Mouse (Mus musculus) gastrocnemius, adult 2 months (tissue): ENCODE measurements around the gene Qsox1. TPM values are rescaled to one million over a fixed set of nuclear protein-coding genes. Genes with fewer than 3 reads are reported as not detected.
A peak's percentile ranks its signal among the peaks of the same experiment; 100 is the strongest.

Source experiments
- DNase-seq: peaks from one replicate; pipeline ENCODE4 v3.0.0; 2022
- H3K27ac ChIP-seq: fragments of 200-600 bp; 2 replicates; pipeline ENCODE4 v1.8.1; 2022; ENCODE audit warnings: mild to moderate bottlenecking
- H3K4me3 ChIP-seq: fragments of 200-600 bp; 2 replicates; pipeline ENCODE4 v1.8.1; 2022; ENCODE audit warnings: mild to moderate bottlenecking, moderate library complexity
- CTCF ChIP-seq: fragments of 200-600 bp; IDR thresholded peaks from 2 replicates; pipeline ENCODE4 v1.8.1; 2022; ENCODE audit warnings: antibody characterized with exemption, mild to moderate bottlenecking, moderate library complexity
- intact Hi-C: fragments of 180-260 bp; cut with DNase I; formaldehyde crosslinking; loops from one replicate; pipeline ENCODE4 v1.15.1; 2025
- total RNA-seq, 2 experiments: library from RNA; stranded (reverse); gene quantifications; 2 replicates each; pipeline ENCODE4 v1.2.3; 2021

The Qsox1 gene
- total RNA-seq, 2 experiments from 2014 or later, result 21.7 to 22.0 TPM

DNA sequence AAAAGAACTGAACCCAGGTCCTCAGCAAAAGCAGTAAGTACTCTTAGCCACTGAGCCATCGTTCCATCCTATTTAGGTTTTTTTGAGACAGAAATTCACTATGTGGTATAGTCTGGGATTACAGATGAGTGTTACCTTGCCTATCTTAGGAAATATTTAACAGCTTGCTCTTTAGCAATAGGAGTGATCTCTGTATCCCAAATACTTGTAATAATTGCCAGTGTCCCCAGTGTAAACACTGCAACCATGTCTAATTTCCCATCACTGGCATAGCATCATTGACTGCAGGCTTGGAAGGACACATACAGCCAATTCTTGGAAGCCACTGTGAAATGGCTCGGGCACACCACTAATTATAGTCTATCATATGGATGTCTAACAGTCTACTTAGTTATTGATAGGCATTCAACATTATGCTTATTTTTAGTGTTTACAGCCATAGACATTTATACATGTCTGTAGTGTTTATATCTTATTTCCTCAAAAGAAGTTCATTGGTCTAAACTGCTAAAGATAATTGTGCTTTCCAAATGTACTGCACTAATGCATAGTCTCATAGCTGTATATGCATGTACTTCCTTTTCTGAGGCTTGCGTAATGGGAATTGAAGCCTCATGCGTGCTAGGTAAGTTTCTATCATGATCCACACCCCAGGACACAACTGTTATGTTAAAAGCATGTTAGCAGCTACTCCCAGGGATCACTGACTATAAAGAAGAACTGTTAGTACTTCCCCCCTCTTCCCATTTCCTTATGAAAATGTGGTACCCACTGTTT lies 13.4 kb upstream of the Qsox1 start:
- Histone ChIP-seq H3K27ac (no peak overlapping the region), H3K4me3 (no peak overlapping the region)
- no peak for DNase-seq
- intact Hi-C loops, result no loop called here
- no peak for TF ChIP-seq CTCF

DNA sequence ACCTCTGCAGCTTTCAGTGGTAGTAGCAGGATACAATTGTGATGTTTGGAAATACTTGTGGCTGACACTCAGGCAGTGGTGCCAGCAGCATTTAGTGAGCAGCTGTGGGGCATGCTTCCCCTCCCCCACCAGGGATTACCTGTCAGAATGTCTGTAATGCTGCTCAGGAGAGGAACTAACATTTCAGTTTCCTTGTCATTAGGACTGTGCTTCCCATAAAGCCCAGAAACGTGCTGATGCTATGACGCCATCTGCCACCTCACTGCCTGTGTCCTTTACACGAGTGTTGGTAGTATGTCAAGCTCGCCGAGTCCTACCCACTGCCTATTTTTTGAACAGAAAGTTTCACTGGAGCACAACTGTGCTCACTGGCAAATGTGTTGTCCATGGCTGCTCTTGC lies 8.0 kb upstream of the Qsox1 start:
- Histone ChIP-seq H3K4me3 (no peak overlapping the region), H3K27ac (no peak overlapping the region)
- no peak for DNase-seq
- TF ChIP-seq CTCF, result no peak
- intact Hi-C loops, result no loop called here

DNA sequence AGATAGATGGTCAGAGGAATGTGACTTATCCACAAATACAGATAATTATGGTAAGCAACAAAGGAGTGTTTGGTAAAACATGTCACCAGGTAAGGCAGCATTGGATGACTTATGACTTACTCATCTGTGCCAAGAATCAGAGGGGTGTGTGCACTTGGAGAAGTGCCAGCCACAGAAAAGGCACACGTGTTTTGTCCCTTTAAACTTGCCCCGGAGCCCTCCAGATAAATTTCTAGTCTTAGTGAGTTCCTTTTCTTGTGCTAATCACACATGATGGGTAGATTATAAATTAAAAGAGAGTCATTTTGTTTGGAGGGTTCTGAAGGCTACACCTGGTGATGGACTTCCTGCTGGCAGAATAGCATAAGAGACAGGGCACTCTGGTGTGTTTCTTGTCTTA lies 3.5 kb upstream of the Qsox1 start:
- no peak for TF ChIP-seq CTCF
- intact Hi-C loops, result no loop called here
- no peak for DNase-seq

DNA sequence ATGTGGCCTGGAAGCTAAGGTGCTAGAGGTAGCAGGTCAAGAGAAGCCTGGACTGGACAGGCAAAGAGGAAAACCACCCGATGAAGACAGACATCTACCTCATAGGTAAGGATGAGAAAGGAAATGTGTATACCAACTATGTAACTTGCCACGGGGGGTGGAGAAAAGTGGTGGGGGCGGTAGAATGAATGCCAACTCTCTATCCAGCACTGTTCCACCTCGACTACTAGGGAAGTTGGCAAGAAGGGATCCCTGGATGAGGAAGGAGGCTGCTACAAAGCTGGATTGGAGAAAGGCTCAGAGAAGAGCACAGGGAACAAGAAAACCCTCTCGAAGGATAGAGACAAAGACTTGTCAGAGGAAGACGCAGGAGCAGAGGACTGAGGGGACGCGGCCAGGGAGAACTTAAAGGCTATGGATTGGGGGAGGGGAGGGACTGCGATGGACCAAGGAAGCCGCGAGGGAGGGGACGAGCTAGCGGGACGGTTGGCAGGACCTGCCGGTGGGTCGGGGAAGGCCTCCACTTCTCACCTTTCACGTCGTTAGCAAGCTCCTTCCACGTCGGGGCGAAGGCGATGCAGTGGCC lies 601 bp downstream of the Qsox1 start:
- intact Hi-C loops, result no loop called here
- H3K27ac ChIP-seq, result peak overlapping the region; percentile 90
- no peak for DNase-seq
- H3K4me3 ChIP-seq, result peak overlapping the region; percentile 93
- TF ChIP-seq CTCF, result no peak

More for the DNA sequence above, 3.5 kb upstream of the Qsox1 start:
- H3K27ac ChIP-seq, result no peak overlapping the region
- H3K4me3 ChIP-seq, result no peak overlapping the region

DNA sequence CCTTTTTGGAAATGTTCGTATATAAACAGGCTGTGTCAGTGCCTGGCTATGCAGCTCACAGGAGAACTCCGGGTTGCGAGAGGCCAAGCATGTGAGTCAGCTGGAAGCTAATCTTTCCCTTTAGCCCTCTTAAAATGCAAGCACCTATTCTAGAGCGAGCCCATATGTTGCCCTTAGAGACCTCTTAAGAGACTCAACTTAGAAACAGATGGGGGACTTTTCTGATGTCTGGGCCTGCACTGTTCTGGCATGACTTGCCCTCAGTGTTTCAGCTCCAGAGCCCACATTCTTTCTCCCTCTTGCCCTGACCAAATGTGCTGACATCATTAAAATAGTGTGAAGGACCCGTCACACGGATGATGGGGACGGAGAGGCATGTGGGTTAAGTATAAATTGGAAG lies 2.1 kb downstream of the Qsox1 start:
- DNase-seq, result no peak
- no peak for TF ChIP-seq CTCF
- H3K4me3 ChIP-seq, result peak overlapping the region; percentile 50
- peak overlapping the region; percentile 74 for H3K27ac ChIP-seq
- intact Hi-C loops, result no loop called here

DNA sequence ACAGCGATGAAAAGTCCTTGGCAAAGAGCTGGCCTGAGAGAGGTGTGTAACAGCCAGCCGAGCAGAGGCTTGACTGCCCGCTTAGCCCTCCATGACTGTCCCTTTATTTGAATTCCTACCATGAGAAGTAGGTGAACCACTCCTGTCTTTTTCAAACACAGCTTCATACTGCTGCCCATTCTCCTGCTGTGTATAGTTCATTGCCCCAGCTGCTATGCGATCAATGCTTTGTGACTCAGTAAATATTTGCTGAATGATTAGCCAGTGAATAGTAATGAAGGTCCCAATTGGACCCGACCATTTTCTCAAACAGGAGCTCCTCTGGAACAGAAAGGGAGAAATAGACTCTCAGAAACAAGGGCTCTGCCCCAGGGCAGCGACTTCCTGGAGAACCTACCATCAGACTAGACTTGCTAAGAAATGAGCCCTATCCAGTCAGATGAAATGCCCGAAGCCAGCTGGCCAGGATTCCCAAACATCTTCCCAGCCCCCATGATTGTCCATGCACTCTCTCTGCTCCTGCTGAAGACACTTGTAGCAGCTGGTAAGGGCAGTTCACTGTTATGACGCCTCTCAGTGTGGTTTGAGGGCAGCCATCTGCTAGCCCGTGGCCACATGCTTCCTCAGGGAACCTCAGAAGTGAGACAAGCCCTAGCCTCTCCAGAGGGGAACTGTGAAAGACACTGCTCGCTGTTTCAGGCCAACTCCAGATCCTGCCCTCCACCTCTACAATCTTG lies 2.8 kb downstream of the Qsox1 start:
- H3K4me3 ChIP-seq, result peak overlapping the region; percentile 50
- DNase-seq, result no peak
- peak overlapping the region; percentile 74 for H3K27ac ChIP-seq
- TF ChIP-seq CTCF, result no peak
- intact Hi-C loops, result no loop called here

DNA sequence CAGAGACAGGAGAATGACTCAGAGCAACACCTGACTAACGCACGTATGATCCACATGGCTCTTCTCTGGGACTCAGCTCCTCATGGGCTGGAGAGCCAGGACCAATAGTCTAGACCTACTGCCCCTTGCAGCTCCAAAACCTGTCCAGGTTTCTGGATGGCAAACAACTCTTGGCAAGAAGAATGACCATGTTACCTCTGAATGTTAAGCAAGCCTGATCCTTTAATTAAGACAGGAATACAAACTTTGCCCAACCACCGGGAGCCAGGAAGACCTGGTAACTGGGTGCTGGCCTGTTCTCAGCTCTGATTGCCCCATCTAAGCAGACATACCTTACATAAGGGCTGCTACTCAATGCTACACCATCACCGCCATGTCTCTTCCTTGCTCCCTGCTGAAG lies 4.4 kb downstream of the Qsox1 start:
- Histone ChIP-seq H3K4me3 (no peak overlapping the region), H3K27ac (no peak overlapping the region)
- DNase-seq, result no peak
- intact Hi-C loops, result no loop called here
- no peak for TF ChIP-seq CTCF

DNA sequence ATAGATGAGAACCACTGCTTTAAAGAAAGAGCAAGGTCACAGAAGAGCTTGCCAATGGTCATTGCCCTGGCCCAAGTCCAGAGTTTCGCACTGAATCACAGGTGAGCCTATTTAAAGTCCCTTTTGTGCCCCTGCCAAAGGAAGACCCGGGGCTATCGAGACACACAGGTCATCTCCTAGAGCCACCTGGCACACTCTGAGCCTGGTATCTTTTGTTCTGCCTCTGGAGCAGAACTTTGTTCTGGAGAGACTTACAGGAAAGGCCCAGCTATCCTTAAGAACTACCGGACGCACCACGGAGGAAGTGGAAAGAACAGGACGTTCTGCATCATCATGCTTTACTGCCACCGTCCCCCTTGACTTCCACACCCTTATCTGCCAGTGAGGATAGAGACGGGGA lies 7.1 kb downstream of the Qsox1 start:
- intact Hi-C loops, result no loop called here
- H3K27ac ChIP-seq, result 0 out of 2 replicates have a peak overlapping the region, but pooled peaks have one; percentile 13
- no peak for TF ChIP-seq CTCF
- H3K4me3 ChIP-seq, result no peak overlapping the region
- no peak for DNase-seq

DNA sequence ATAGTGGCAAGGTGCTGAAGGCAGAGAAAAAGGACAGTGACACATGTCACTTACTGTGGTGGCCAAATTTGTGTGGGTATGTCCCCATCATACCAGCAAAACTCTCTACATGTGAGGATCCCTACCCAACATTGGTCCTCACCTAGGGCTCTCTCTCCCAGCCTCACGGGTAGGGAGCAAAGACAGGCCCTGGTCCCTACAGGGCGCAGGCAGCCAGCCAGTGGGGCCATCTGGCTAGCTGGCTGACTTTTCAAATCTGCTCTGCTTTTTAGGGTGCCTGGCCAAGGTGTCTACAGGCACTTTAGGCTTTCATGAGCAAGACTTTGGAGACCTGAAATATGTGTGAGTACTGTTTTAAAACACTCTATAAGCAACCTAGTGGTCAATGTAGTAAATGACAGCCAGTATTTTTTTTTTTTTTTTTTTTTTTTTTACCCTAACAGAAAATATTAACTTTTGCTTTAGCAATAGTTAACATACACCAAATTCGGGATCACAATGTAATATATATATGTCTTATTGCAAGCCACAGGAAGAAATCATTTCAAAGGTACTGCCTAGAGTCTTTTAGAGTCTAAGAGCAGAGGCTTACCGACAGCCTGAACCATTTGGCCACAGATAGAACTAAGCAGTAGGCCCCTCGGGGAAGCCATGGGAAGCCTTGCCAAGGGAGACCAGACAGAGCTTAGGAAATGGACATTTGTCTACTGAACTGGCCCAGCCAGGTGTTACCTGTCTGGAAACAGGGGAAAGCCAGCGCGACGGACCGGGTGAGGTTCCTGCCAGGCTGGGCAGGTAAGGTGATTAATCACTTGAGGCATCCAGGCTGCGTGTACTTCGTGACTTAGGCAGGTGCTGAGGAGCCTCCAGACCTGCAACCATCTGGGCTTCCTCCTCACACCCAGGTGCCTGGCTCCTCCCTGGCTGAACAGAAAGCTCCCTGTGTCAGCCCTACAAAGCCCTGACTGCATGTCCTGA lies 11.4 kb downstream of the Qsox1 start:
- intact Hi-C loops, result no loop called here
- Histone ChIP-seq H3K27ac (no peak overlapping the region), H3K4me3 (no peak overlapping the region)
- no peak for DNase-seq
- TF ChIP-seq CTCF, result 0 out of 2 replicates have a peak, but pooled peaks have one; percentile 9

DNA sequence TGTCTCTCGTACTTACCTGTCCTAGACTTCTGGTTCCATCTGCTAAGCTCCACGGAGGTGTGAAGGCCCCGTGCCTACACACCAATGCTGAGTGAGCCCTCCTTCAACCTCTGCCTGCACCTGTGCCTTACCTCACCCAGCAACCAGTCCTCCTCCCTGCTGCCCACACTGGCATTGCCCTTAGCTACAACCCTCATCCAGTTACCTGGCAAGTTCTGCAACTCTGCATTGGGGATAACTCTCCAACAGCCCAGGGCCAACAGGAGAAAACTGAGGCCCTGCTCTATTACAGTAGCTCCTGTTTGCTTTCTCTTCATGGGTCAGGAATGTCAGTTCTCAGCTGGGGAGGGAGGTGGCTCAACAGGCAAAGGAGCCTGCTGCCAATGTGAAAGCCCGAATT lies 14.7 kb downstream of the Qsox1 start:
- H3K27ac ChIP-seq, result no peak overlapping the region
- intact Hi-C loops, result no loop called here
- TF ChIP-seq CTCF, result no peak
- H3K4me3 ChIP-seq, result no peak overlapping the region
- DNase-seq, result no peak

DNA sequence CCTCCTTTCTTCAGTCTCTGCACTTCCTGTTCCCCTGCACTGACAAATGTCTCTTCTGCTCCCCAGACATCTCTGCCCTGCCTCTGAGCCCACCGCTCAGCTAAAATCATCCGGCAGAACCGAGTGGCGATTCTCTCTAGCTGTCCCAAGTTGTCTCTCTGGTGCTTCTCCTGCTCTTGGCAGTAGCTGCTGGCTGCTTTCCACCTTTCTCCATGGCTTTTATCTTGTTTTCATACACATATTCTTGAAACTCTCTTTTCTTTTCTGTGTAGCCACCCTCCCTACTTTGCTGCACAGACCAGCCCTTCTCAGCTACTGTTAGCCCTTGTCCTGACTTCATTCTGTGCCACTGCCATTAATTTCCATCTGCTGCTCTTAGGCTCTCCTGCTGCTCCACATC lies 15.3 kb downstream of the Qsox1 start:
- Histone ChIP-seq H3K27ac (no peak overlapping the region), H3K4me3 (no peak overlapping the region)
- DNase-seq, result no peak
- TF ChIP-seq CTCF, result no peak
- intact Hi-C loops, result no loop called here

DNA sequence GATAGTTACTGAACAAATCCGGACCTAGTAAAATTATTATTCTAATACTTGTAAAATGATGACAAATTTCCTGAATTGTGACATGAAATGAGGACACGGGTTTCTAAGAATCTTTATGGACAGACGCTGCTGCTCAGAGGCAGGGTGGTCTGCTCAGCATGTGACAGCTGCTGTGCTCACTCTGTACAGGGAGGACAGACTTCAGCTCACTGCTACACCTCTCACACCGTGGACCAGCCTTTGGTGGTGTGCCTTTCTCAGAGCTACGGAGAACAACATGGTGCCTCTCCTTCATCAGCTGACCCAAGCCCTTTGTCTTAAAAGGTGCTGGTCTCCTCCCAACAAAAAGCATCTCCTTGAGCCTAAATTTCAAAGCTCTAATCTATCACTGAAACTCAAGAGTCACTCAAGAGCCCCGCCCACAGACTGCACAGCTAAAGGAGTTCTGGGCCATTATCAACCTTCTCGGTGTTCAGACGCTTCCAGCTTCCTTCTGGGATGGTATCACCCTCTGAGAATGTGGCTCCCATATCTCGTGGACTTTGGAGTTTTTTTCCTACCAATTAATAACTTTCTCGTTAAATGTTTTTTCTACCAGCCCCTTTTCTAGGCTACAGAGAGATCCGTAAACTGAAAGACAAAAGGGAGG lies 15.8 kb downstream of the Qsox1 start:
- intact Hi-C loops, result no loop called here

More for the DNA sequence above, 15.8 kb downstream of the Qsox1 start:
- no peak for TF ChIP-seq CTCF
- no peak overlapping the region for H3K4me3 ChIP-seq
- no peak overlapping the region for H3K27ac ChIP-seq
- DNase-seq, result no peak
